In the genomic region with DNA sequence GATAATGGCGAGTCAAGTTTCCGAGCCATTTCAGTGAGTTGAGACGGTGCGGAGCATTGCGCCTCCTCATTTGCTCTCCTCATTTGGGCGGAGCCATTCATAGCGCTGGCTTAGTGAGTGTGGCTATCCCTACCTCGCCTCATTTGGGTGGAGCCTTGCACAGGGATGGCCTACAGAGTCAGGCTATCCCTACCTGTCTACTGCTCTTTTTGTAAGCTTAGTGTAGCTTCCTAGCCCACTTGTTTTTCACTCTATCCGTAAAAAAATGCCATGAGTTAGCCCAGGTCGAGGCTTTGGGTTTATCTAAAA, we compare ENCODE assay signal across 8 mouse cellular contexts. TPM values are rescaled to one million over a fixed set of nuclear protein-coding genes. Genes with fewer than 3 reads are reported as not detected.
DNase-seq lines count a peak whose midpoint lies in the region; ATAC-seq lines count a peak whose summit lies in the region.
"Not testable (repeated sequence)": the region's sequence is repeated elsewhere in the genome, so short reads cannot be mapped to it uniquely, and the experiment has no call there.

A gene (minus strand): TSS at position 31 of the 309 bp plus-strand sequence.

- DNase-seq in adrenal gland, postnatal 25 days; left cerebral cortex, adult 8-10 months (ENCODE audit: low spot score in 2 of 2); urinary bladder, adult 2 months (ENCODE audit: low spot score): not testable (repeated sequence)

- not testable (repeated sequence) for H3K4me1 ChIP-seq in forebrain, embryonic 12.5 days; heart, embryonic 15.5 days (replicated peaks); intestine, embryonic 15.5 days (replicated peaks); liver, embryonic 15.5 days (replicated peaks); midbrain, embryonic 15.5 days

- not testable (repeated sequence) for H3K4me2 ChIP-seq in forebrain, embryonic 12.5 days; heart, embryonic 15.5 days; intestine, embryonic 15.5 days (replicated peaks); liver, embryonic 15.5 days; midbrain, embryonic 15.5 days

- H3K9me3 ChIP-seq in forebrain, embryonic 12.5 days; heart, embryonic 15.5 days (replicated peaks); intestine, embryonic 15.5 days; liver, embryonic 15.5 days (replicated peaks); midbrain, embryonic 15.5 days: not testable (repeated sequence)

- WGBS in forebrain, embryonic 12.5 days = no CpG with 5 or more reads among the region's 10 CpGs
- no CpG with 5 or more reads among the region's 10 CpGs for WGBS in heart, embryonic 15.5 days
- WGBS in intestine, embryonic 15.5 days = no CpG with 5 or more reads among the region's 10 CpGs
- WGBS in liver, embryonic 15.5 days (ENCODE audit: insufficient replicate concordance) = no CpG with 5 or more reads among the region's 10 CpGs
- WGBS in midbrain, embryonic 15.5 days = no CpG with 5 or more reads among the region's 10 CpGs

- not testable (repeated sequence) for H3K27ac ChIP-seq in forebrain, embryonic 12.5 days; heart, embryonic 15.5 days; intestine, embryonic 15.5 days; liver, embryonic 15.5 days (replicated peaks); midbrain, embryonic 15.5 days

- H3K36me3 ChIP-seq in forebrain, embryonic 12.5 days (replicated peaks); heart, embryonic 15.5 days; intestine, embryonic 15.5 days; liver, embryonic 15.5 days (replicated peaks); midbrain, embryonic 15.5 days (replicated peaks): not testable (repeated sequence)

- not testable (repeated sequence) for H3K27me3 ChIP-seq in forebrain, embryonic 12.5 days; heart, embryonic 15.5 days; intestine, embryonic 15.5 days (replicated peaks); liver, embryonic 15.5 days; midbrain, embryonic 15.5 days (replicated peaks)

- not testable (repeated sequence) for H3K9ac ChIP-seq in forebrain, embryonic 12.5 days; heart, embryonic 15.5 days; intestine, embryonic 15.5 days; liver, embryonic 15.5 days; midbrain, embryonic 15.5 days

- not testable (repeated sequence) for H3K4me3 ChIP-seq in forebrain, embryonic 12.5 days (replicated peaks); heart, embryonic 15.5 days; intestine, embryonic 15.5 days (replicated peaks); liver, embryonic 15.5 days (replicated peaks); midbrain, embryonic 15.5 days

- ATAC-seq in forebrain, embryonic 12.5 days (ENCODE audit: low FRiP score) = peak; percentile 36; the same call in 1 of the 2 replicates
- ATAC-seq in heart, embryonic 15.5 days (replicated peaks; ENCODE audit: insufficient number of reproducible peaks, insufficient read depth, low FRiP score, low read depth) = not testable (repeated sequence)
- ATAC-seq in intestine, embryonic 15.5 days = peak; percentile 95
- peak; percentile 75; the same call in 1 of the 2 replicates for ATAC-seq in liver, embryonic 15.5 days (ENCODE audit: insufficient read depth)
- peak; percentile 85; the same call in 1 of the 2 replicates for ATAC-seq in midbrain, embryonic 15.5 days (replicated peaks)

RNA-seq across cellular contexts. Expression of the gene that starts here (rescaled TPM):
- 3.7 and 21.0 TPM in 2 replicates for total RNA-seq in adrenal gland, postnatal 25 days (2021)
- 15.9 and 17.1 TPM in 2 replicates for polyA plus RNA-seq in forebrain, embryonic 12.5 days (2016; fragmentation: Nextera tagmentation; extraction: Ambion mirVana)
- polyA plus RNA-seq in heart, embryonic 15.5 days (2015; fragmentation: Nextera tagmentation; extraction: Ambion mirVana) = 15.8 and 21.7 TPM in 2 replicates
- 47.1 and 59.1 TPM in 2 replicates for polyA plus RNA-seq in intestine, embryonic 15.5 days (2015; fragmentation: Nextera tagmentation; extraction: Ambion mirVana)
- 10 to 100 TPM; 18.3 to 32.3 (median 24.6) TPM for total RNA-seq in left cerebral cortex, adult 8-10 months (2022)
- polyA plus RNA-seq in liver, embryonic 15.5 days (2015; fragmentation: Nextera tagmentation; extraction: Ambion mirVana) = 10.4 and 11.3 TPM in 2 replicates
- 22.5 and 27.3 TPM in 2 replicates for polyA plus RNA-seq in midbrain, embryonic 15.5 days (2015; fragmentation: Nextera tagmentation; extraction: Ambion mirVana)
- polyA plus RNA-seq in urinary bladder, adult 2 months (2012; rRNA removed) = 16.9 and 24.6 TPM in 2 replicates
